Mouse (Mus musculus) G1E (cell line): ENCODE data around the gene Dync1h1.
"Not testable (repeated sequence)": the region's sequence is repeated elsewhere in the genome, so short reads cannot be mapped to it uniquely, and the experiment has no call there.

Experiments
- CTCF ChIP-seq: IDR thresholded peaks from 2 replicates; pipeline ENCODE4 v1.5.1; 2012; ENCODE audit warnings: low read depth, low read length, inconsistent platforms, mixed read lengths
- GATA1 ChIP-seq: IDR thresholded peaks from 2 replicates; pipeline ENCODE4 v1.6.1; 2012; ENCODE audit warnings: borderline replicate concordance, low read length, inconsistent platforms, mixed read lengths
- GATA2 ChIP-seq: IDR thresholded peaks from 2 replicates; pipeline ENCODE4 v1.6.1; 2012; ENCODE audit warnings: low read depth, low read length, inconsistent platforms, borderline replicate concordance
- POLR2AphosphoS5 ChIP-seq: IDR thresholded peaks from 2 replicates; pipeline ENCODE4 v1.6.1; 2012; ENCODE audit warnings: low read depth, low read length, inconsistent platforms; ENCODE audit not compliant: insufficient replicate concordance
- TAL1 ChIP-seq: conservative IDR thresholded peaks from 2 replicates; pipeline ENCODE4 v1.6.1; 2012; ENCODE audit warnings: low read depth, low read length, inconsistent platforms, mixed read lengths

GRCm38 (mm10) chr12:110701363-110701762, 100.1 kb downstream of the Dync1h1 start:
- TF ChIP-seq CTCF, GATA2, GATA1, TAL1, POLR2AphosphoS5: not testable (repeated sequence)
